Mouse (Mus musculus) right cerebral cortex, adult 18-20 months (tissue): ENCODE data around the gene Setd1a.
"Not testable (repeated sequence)": the region's sequence is repeated elsewhere in the genome, so short reads cannot be mapped to it uniquely, and the experiment has no call there.

Source experiments
- DNase-seq: peaks from one replicate; pipeline ENCODE4 v3.0.0; 2022; ENCODE audit warnings: mixed read lengths

The Setd1a gene

DNA sequence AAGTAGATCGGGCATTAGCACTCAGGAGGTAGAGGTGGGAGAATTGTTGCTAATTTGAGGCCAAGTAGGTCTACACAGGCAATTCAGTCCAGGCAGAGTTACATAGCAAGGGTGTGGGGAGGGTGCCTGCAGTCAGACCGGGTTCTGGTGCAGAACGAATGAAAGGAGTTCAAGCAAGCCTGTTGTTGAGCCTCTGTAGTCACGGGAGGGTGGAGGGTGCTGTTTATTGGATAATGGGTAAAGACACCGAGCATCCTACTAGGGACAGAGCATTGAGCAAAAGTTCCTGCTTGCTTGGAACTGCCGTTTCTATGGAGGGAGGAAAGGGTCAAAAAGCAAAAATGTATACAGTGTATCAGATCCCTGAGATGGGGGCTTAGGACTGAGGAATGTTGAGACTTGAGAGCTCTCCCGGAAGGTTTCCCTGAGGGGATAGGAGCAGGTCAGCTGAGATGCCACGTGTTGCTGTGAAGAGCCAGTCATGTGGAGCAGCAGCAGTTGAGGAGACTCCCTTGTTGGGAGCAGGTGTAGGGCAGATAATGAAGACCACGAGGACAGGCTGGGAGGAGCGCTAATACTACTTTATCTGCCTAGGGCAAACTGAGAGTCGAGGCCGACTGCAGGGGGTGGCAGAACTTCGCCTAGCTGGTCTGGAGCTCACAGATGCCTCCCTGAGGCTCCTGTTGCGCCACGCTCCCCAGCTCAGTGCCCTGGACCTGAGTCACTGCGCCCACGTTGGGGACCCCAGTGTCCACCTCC lies 9.4 kb upstream of the Setd1a start:
- DNase-seq, result no peak

DNA sequence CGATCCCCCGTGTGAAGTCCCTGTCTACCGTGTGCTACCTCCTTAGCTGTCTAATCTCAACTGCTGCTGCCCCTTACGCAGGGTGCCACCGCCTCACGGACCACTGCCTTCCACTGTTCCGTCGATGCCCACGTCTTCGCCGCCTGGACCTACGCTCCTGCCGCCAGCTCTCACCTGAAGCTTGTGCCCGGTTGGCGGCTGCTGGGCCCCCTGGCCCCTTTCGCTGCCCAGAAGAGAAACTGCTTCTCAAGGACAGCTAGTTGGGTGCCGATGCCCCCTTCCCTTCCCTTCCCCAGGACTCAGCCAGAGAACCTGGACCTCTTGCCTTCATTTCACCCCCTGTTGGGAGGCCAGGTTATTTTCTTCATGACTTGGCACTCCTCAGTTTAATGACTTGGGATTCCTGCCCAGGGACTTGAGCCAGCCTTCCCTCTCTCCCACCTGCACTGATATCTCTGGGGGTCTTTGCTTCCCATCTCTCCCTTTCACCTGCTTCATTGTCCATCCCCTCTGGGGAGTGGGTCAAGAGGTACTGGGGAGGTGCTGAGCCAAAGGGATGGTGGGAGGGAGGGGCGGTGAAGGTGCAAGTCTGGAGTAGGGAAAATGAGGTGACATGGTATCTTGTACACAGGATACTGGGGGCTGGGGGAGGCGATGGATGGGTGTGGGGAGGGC lies 8.7 kb upstream of the Setd1a start:
- DNase-seq, result no peak

DNA sequence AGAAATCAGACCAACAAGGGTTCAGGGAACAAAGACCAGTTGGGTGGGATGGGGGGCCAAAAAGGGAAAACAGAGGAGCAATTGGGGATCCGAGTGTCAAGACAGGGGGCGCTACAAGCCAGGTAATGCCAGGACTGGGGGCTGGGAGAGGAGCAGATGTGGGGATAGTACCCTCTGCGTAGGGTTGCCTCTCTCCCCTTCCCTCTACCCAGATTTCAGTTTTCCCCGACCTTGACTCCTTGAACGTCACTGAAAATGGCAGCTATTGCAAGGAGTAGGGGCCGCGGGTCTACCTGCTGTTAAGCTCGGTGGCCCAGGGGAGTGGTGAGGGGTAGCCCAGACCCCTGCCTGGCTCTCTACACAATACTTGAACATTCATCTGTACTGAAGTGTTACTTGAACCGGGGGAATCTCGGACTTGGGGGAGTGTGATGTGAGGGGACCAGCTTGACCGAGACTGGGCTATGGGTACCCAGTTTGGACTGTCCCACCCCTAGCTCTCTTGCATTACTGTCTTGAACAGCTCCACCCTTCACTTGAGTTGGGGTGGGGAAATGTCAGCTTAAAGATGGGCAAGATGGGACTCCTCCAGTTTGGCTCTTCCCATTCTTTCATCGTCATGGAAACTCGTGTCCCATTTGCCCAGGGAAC lies 8.0 kb upstream of the Setd1a start:
- no peak for DNase-seq

DNA sequence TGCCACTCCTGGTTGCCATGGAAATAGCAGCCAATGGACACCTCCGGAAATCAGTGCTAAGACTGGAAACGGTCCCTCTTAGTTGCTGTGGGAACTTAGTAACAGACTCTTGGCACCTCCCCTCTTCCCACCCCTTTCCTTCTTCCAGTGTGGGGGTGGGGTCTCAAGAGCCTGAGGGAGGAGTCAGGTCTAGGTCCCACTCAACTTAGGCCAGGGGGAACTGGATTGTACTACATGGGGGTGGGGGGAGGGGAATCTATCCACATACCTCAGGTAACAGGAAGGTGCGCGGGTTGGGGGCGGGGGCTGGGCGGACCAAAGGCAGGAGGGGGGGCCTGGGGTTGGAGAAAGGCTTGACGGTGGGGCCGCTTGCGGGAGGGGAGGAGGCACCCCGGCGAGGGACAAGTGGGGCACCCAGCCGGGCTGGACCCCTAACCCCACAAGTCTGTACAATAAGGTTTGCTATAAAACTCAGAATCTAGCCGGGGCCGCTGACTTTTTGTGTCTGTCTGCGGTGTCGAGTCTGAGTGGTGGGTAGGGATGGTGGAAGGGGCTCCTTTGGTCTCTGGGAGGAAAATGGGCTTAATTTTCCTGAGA lies 7.4 kb upstream of the Setd1a start:
- DNase-seq, result peak; percentile 98

DNA sequence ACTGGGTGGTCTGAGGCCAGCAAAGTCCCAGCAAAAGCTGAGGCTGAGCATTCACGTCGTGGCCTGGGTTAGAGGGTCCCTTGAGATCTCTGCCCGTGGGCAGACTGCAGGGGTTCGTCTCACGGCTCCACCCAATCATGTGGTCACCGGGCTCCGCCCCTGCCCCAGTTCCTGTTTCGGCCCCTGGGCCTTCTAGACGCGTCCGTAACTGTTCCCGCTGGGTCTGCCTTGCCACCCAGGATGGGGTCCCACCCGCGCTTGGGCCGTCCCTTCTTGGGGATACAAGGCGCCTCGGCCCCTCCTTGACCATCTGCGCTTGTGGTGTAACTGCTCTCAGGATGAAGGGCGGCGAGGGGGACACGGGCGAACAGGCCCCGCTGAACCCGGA lies 6.8 kb upstream of the Setd1a start, which contains the start of gene Orai3:
Gene Orai3 (plus strand): TSS at position 165 of the 388 bp plus-strand sequence.
- peak; percentile 82 for DNase-seq

DNA sequence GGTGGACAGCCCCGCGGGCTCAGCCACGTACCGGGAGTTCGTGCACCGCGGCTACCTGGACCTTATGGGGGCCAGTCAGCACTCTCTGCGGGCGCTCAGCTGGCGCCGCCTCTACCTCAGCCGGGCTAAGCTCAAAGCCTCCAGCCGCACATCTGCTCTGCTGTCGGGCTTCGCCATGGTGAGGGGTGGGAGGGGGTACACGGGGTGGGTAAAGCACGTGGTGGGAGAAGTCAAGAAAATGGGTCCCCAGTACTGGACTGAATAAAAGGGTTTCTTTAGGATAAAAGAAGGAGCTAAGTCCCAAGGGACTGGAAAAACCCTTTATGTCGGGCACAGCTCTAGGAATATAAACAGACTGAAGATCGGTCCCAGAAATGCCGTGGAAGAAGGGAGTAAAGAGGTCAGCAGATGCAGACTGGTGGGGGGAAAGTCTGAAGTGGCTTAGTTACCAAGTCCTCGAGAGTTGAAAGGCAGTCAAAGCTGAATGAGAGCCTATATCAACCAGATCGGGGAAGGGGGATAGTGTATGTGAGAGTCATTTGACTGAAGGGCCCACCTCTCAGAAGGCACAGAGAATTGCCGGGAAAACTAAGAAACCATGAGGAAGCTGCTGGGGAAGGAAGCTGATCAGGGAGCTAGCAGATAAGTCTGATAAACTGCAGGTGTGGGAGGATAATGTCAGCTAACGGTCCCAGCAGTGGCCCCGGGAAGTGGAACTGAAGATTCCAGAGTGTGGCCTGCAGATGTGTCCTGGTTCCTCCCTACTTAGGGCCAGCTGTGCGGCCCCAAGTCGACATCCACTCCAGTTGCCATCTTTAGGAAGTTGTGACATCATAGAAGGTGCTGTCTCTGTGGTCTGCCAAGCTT lies 6.2 kb upstream of the Setd1a start:
- no peak for DNase-seq

DNA sequence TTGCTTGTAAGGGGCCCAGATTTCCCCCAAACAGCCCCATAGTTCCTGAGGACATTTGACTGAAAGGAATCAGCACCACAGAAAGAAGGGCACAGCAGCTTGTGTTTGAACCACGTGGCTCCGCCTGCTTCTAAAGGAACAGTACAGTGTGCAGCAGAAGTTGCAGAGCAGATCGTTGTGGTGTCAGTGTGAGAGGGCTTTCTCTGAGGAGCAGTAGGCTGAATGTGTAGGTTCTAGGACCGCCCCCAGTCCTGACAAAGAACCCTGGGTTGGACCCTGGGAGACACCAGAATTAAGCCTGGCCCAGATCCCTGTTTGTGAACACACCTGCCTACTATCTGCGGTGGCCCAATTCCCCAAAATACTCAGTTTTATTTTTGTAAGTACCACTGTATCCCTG lies 5.2 kb upstream of the Setd1a start:
- DNase-seq, result peak; percentile 67

DNA sequence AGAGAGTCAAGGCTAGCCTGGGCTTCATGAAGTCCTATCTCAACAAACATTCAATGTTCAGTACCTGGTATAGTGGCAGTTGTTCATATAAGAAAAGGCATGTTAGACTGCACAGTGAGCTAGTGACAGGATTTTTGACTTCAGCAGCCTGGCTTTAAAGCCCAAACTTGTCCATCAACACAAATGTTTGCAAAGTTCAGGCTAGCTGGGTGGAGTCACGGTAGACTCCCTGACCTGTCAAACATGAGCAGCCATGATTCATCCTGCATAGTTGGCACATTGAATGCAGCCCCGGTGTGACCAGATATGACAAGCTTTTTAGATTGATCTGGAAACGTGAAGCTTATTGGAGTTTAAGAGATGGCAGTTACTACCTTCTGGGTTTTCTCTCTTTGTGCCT lies 4.4 kb upstream of the Setd1a start:
- DNase-seq, result no peak

DNA sequence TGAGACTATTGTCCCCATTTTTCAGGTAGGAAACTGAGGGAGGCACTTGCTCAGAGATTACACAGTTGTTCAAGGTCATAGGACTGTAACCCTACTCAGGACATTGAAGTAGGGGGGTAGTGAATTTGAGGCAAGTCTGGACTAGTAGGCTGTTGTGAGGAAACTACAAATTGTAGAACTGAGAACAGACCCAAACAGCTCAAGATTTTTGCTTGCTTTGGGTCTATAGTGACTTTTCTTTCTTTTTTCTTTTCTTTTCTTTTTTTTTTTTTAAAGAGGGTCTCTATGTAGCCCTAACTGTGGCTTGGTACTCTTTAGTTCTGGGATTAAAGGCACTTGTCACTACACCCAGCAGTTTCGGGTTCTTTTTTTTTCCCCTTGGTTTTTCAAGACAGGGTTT lies 3.9 kb upstream of the Setd1a start:
- no peak for DNase-seq

DNA sequence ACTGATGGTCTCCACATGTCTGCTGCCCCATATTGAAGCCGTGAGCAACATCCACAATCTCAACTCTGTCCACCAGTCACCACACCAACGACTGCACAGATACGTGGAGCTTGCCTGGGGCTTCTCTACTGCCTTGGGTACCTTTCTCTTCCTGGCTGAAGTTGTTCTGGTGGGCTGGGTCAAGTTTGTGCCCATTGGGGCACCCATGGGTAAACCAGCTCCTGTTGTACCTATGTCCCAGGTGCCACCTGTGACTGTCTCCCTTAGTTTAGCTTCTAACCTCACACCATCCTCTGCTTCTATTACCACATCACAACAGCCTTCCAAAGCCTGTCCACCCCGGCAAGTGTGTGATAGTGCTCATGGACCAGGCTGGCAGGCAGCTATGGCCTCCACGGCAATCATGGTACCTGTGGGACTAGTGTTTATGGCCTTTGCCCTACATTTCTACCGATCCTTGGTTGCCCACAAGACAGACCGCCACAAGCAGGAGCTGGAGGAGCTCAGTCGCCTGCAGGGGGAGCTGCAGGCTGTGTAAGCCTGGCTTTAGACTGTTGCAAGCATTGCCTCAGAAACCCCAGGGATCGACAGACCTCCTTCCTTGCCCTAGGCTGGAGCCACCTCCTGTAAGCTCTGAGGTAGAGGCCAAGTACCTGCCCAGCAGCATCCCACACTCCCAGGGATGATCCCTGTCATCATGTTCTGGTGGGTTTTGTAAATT lies 2.6 kb upstream of the Setd1a start:
- DNase-seq, result peak; percentile 58

DNA sequence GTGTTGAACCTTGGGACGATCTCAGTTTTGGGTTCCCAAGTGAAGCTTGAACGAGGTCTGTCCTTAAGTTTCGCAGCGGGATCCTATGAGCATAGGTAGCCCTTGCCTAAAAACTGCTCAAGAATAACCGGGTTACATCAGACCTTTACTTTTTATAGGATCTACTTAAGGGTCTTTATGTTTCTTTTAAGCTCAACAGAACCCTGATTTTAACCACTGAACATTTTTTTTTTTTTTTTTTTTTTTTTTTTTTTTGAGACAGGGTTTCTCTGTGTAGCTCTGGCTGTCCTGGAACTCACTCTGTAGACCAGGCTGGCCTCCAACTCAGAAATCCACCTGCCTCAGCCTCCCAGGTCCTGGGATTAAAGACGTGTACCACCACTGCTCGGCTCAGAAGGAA lies 633 bp upstream of the Setd1a start:
- not testable (repeated sequence) for DNase-seq

DNA sequence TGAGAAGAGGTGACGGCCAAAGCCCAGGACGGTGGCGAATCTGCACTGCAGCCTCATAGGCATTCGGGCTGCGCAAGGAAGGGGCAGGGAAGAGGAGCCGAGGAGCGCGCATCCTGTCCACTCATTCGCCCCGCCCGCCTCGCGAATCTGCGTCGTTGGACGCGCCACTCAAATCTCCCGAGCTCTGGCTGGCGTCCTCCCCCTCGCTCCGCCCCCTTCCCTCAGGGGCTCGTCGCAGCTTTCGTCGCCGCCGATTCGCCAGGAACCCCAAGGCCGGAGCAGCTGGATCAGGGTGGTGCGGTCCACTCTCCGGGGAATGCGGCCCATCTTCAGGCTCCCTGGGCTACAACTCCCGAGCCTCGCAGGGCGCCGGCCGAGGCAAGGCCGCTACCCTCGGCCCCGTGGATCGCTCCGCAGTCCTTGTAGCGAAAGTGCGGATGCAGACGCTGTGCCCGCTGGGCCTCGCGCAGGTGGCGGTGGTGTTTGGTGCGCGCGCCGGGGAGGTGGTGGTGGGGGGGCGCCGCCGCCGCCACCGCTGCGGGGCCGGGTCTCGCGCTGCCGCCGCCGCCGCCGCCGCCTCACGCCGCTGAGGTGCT lies 506 bp downstream of the Setd1a start:
- peak; percentile 98 for DNase-seq

DNA sequence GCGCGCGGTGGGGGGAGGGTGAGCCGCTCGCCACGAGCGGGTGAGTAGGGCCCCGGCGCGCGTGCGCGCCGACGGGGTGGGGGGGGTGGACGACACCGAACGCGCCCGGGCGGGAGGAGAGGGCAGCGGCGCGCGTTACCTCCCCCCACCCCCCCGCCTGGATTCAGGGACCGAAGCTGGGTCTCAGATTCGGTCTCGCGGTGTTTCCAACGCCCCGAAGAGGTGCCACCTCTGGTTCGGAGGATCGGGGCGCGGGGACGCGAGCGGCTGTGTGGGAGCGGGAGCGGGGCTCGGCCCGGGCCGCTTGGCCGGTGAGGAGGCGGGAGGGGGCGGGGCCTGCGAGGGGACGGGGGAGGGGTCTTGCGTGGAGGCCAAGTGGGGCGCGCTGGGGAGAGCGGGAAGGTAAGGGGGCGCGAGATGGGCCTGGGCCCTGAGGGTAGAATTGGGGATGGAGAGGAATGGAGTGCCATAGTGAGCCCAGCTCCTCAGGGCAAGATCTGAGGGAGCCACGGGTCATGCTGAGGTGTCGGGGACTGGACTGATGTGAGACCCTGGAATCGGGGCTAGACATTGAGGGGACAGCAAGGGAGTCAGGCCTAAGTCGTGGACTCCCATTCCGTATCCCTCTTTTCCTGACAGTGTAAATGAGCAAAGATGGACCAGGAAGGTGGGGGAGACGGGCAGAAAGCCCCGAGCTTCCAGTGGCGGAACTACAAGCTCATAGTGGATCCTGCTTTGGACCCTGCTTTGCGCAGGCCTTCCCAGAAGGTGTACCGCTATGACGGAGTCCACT lies 1.2 kb downstream of the Setd1a start:
- DNase-seq, result no peak

DNA sequence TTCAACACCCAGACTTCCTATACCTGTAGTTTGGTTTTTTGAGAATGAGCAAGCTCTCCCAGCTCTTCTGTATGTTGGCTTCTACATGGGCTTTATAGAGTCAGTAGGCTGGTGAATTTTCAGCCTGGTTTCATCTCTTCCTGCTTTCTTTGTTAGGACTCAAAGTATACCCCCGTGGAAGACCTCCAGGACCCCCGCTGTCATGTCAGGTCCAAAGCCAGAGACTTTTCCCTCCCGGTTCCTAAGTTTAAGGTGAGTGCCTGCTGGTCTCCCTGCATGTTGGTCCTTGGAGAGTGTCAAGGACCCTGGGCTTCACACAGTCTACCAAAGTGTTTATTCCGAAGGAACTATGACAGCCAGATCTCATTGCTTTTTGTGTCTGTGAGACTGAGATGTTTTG lies 1.9 kb downstream of the Setd1a start:
- no peak for DNase-seq

DNA sequence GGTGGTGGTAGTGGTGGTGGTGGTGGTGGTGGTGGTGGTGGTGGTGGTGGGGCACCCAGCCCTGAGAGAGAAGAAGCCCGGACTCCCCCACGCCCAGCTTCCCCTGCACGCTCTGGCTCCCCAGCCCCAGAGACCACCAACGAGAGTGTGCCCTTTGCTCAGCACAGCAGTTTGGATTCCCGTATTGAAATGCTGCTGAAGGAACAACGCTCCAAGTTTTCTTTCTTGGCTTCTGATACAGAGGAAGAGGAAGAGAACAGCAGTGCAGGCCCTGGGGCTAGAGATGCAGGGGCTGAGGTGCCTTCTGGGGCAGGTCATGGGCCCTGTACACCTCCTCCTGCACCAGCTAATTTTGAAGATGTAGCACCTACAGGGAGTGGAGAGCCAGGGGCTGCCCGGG lies 8.8 kb downstream of the Setd1a start, which contains the start of gene Gm49388:
Gene Gm49388 (plus strand): TSS at position 301 of the 400 bp plus-strand sequence.
- DNase-seq, result no peak

DNA sequence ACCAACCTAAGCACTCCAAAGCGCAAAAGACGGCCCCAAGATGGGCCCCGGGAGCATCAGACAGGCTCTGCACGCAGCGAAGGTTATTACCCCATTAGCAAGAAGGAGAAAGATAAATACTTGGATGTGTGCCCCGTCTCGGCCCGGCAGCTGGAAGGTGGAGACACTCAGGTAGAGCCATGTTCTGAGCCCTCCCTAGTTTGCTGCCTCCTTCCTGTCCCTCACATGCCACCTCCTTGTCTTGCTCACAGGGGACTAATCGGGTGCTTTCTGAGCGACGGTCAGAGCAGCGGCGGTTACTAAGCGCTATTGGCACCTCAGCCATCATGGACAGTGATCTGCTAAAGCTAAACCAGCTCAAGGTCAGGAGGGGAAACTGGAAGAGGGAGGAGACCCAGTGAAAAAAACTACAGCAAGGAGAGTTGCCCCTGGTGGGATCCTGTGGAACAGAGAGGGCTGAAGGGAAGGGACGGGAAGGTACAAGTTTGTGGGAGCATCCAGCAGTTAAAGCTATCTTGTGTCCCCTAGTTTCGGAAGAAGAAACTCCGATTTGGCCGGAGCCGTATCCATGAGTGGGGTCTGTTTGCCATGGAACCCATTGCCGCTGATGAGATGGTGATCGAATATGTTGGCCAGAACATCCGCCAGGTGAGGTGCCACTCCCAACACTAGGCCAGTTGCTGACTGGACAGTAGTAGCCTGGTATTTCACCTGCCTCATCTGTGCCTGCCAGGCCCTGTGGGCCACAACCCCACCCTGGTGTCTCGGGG lies 20.8 kb downstream of the Setd1a start:
- DNase-seq, result no peak

DNA sequence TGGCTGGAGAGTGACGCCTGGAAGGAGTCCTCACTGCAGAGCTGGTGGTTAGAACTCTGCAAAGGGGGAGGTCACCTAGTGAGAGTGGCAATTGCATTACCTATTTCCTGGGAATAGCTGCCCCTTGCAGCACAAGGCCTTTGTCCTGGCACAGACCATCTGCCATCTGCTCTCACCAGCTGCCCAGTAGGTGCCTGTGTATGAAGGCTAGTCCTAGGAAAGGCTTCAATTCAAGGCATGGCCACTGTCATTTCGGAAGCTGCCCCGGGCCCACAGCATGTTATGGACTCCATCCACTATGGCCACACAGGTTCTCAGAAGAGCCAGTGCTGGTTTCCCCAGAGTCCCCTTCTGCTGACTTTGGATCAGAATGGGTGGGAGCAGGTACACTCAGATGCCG lies 22.1 kb downstream of the Setd1a start:
- no peak for DNase-seq

DNA sequence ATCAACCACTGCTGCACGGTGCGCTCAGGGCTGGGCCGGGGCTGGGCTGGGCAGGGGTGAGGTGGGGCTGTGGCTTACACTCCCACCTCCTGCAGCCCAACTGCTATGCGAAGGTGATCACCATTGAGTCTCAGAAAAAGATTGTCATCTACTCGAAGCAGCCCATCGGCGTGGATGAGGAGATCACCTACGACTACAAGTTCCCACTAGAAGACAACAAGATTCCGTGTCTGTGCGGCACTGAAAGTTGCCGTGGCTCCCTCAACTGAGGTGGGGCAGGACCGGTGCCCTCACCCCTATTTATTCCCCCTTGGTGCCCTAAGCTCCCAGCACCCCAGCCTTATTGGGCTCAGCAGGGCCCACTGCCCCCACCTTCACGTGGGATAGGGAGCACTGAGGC lies 22.7 kb downstream of the Setd1a start:
- no peak for DNase-seq

DNA sequence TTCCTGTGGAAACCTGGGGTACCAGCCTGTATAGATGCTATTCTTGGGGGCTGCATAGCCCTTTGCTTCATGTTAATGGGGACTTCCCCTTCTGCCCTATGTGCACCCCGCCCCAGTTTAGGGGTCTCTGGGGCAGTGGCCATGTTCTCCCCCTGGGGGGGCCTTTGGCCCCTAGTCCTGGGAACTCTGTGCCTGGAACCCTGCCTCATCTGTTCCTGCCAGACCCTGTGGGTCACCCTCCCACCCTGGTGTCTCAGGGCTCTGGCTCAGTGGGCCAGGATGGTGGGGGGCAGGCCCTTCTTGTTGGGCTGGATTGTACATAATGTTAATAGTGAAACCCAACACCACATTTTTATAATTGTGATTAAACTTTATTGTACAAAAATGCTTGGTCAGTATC lies 23.3 kb downstream of the Setd1a start:
- DNase-seq, result no peak
